Mouse (Mus musculus): ENCODE data around the gene Hist1h2ao. TPM values are rescaled to one million over a fixed set of nuclear protein-coding genes. Genes with fewer than 3 reads are reported as not detected.

Gene Hist1h2ao
- total RNA-seq (2023) = 940 and 1,538 TPM in 2 replicates

DNA sequence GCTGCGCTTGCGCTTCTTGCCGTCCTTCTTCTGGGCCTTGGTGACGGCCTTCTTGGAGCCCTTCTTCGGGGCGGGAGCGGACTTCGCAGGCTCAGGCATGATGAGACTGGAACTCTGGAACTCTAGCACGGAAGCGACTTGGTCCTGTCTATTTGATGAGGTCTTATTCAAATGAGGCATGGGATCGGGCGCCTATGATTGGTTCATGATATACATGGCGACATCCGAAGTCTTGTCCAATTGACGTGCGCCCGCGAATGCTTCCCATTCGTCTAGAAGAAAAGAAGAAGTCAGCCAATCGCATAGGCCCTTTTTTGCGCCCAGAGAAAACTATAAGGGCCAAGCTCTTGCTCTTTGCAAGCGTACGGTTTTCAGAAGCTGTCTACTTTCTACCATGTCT, at the start of gene Hist1h2ao, which contains the start of gene Hist1h2bq:
TSS of gene Hist1h2ao (plus strand) at position 393 of the 400 bp plus-strand sequence.
TSS of gene Hist1h2bq (minus strand) at position 125 of the 400 bp plus-strand sequence.

DNA sequence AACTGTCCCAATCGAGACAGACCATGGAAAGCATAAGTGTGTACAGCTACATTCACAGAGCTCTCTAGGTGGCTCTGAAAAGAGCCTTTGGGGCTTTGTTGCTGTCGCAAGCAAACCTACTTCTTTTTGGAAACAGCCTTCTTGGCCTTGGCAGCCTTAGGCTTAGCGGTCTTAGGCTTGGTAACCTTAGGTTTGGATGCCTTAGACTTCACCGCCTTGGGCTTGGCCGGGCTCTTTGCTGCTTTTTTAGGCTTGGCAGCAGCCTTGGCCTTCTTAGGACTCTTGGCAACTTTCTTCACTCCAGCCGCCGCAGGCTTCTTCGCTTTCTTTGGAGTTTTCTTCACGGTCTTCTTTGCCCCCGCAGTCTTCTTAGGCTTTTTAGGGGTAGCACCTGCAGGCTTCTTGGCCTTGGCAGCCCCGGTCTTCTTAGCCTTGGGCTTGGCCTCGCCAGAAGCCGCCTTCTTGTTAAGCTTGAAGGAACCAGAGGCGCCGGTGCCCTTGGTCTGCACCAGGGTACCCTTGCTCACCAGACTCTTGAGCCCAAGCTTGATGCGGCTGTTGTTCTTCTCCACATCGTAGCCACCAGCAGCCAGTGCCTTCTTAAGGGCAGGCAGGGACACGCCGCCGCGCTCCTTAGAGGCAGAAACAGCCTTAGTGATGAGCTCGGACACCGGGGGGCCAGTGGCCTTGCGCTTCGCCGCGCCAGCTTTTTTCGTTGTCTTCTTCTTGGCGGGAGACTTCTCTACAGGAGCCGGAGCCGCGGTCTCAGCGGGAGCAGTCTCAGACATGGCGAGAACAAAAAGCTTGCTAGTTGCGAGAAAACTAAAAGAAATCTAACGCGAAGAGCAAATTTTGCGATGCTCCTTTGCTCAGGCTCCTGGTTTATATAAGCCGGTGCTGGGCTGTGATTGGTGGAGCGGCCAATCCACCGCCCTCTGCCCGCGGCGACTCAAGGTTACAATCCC, 30.2 kb upstream of the Hist1h2ao start, which contains the start of gene Hist1h1b:
TSS of gene Hist1h1b (minus strand) at position 859 of the 965 bp plus-strand sequence.

DNA sequence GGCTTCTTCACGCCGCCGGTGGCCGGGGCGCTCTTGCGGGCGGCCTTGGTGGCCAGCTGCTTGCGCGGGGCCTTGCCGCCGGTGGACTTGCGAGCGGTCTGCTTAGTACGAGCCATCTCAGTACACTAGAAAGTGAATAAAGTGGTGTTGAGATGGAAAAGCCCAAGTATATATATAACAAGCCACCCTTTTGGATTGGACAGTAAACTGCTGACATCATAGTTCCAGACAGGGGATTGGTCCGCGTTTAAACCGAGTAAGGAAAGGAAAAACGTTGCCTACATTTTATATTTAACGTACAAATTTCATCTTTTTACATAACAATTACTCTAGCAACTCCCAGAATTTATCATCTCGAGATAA, 27.0 kb upstream of the Hist1h2ao start, which contains the start of gene Hist1h3i:
TSS of gene Hist1h3i (minus strand) at position 116 of the 363 bp plus-strand sequence.

DNA sequence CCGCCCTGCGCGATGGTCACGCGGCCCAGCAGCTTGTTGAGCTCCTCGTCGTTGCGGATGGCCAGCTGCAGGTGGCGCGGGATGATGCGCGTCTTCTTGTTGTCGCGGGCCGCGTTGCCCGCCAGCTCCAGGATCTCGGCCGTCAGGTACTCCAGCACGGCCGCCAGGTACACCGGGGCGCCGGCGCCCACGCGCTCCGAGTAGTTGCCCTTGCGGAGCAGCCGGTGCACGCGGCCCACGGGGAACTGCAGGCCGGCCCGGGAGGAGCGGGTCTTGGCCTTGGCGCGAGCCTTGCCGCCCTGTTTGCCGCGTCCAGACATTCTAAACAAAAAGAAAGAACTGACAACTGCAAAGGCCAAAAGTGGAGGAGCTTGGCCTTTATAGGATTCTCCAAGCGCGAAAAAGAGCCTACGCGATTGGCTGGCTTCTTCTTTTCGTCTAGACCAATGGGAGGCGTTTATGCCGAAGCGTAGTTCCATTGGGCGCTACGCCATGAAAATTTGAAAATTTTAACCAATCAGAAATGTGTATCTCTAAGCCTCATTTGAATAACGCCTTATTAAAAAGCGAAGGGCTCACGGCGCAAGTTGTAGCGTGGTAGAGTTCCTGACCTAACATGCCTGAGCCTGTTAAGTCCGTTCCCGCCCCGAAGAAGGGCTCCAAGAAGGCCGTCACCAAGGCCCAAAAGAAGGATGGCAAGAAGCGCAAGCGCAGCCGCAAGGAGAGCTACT, 23.2 kb upstream of the Hist1h2ao start, which contains the start of the genes Hist1h2an and Hist1h2bp:
TSS of gene Hist1h2an (minus strand) at position 320 of the 731 bp plus-strand sequence.
TSS of gene Hist1h2bp (plus strand) at position 563 of the 731 bp plus-strand sequence.

DNA sequence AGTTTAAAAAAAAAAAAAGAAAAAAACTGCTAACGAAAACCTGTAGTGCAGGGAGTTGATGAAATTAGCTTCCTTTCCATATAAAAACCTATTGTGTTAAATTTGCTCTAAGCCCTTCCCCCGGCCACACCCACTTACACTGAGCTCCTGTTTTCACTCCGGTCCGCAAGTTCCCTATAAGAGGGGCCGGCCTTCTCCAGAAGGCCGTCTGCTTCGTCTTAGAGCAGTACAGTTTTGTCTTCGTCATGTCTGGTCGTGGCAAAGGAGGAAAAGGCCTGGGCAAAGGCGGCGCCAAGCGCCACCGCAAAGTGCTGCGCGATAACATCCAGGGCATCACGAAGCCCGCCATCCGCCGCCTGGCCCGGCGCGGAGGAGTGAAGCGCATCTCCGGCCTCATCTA, 1.3 kb downstream of the Hist1h2ao start, which contains the start of gene Hist1h4m:
TSS of gene Hist1h4m (plus strand) at position 208 of the 400 bp plus-strand sequence.

DNA sequence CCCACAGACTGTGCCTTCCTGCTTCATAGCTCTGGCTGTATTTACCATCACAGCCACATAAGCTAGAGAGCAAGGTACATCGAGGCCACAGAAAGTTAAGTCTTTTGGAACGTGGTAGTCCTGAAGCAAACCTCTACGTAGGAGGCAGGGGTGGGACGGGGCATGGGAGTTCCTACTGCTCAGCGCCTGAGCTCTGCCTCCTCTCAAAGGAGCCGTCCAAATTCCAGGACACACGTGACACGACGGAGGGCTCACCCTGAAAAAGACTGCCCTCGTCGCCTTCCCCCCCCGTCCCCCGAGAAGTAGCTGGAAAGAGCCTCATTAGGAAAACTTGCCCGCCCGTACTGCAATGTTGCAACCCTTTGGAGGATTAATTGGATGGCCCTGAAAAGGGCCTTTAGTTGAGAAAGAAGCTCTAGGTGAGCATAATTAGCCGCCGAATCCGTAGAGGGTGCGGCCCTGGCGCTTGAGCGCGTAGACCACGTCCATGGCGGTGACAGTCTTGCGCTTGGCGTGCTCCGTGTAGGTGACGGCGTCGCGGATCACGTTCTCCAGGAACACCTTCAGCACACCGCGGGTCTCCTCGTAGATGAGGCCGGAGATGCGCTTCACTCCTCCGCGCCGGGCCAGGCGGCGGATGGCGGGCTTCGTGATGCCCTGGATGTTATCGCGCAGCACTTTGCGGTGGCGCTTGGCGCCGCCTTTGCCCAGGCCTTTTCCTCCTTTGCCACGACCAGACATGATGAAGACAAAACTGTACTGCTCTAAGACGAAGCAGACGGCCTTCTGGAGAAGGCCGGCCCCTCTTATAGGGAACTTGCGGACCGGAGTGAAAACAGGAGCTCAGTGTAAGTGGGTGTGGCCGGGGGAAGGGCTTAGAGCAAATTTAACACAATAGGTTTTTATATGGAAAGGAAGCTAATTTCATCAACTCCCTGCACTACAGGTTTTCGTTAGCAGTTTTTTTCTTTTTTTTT, 21.4 kb downstream of the Hist1h2ao start, which contains the start of gene Hist1h4n:
TSS of gene Hist1h4n (minus strand) at position 779 of the 977 bp plus-strand sequence.

DNA sequence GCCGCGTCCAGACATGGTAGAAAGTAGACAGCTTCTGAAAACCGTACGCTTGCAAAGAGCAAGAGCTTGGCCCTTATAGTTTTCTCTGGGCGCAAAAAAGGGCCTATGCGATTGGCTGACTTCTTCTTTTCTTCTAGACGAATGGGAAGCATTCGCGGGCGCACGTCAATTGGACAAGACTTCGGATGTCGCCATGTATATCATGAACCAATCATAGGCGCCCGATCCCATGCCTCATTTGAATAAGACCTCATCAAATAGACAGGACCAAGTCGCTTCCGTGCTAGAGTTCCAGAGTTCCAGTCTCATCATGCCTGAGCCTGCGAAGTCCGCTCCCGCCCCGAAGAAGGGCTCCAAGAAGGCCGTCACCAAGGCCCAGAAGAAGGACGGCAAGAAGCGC, 23.2 kb downstream of the Hist1h2ao start, which contains the start of the genes Hist1h2ap and Hist1h2br:
TSS of gene Hist1h2ap (minus strand) at position 47 of the 400 bp plus-strand sequence.
TSS of gene Hist1h2br (plus strand) at position 283 of the 400 bp plus-strand sequence.

Other genes with a start within 250 kb of the Hist1h2ao start
- not detected in 2 replicates for gene Olfr1364, start 228.7 kb upstream of the Hist1h2ao start, total RNA-seq (2023)
- gene Olfr1362, start 196.4 kb upstream of the Hist1h2ao start, total RNA-seq (2023) = not detected in 2 replicates
- gene Olfr11, start 167.9 kb upstream of the Hist1h2ao start, total RNA-seq (2023) = not detected in 2 replicates
- gene Olfr1361, start 147.1 kb upstream of the Hist1h2ao start, total RNA-seq (2023) = not detected in 2 replicates
- not detected in 2 replicates for gene Olfr1360, start 133.1 kb upstream of the Hist1h2ao start, total RNA-seq (2023)
- gene Olfr1359, start 112.4 kb upstream of the Hist1h2ao start, total RNA-seq (2023) = not detected in 2 replicates
- gene Hist1h2bl, start 94.3 kb upstream of the Hist1h2ao start, total RNA-seq (2023) = 555 and 664 TPM in 2 replicates
- gene Hist1h2ai, start 94.0 kb upstream of the Hist1h2ao start, total RNA-seq (2023) = 246 and 285 TPM in 2 replicates
- 883 and 948 TPM in 2 replicates for gene Hist1h3h, start 92.8 kb upstream of the Hist1h2ao start, total RNA-seq (2023)
- 134 and 170 TPM in 2 replicates for gene Hist1h2bm, start 88.4 kb upstream of the Hist1h2ao start, total RNA-seq (2023)
- 66.9 and 93.4 TPM in 2 replicates for gene Hist1h4j, start 75.4 kb upstream of the Hist1h2ao start, total RNA-seq (2023)
- gene Hist1h4k, start 60.0 kb upstream of the Hist1h2ao start, total RNA-seq (2023) = 1,648 and 2,005 TPM in 2 replicates
- 280 and 284 TPM in 2 replicates for gene Hist1h2ak, start 56.6 kb upstream of the Hist1h2ao start, total RNA-seq (2023)
- gene Hist1h2bn, start 56.3 kb upstream of the Hist1h2ao start, total RNA-seq (2023) = 414 and 492 TPM in 2 replicates
- 343 and 349 TPM in 2 replicates for gene Hist1h1b, start 29.8 kb upstream of the Hist1h2ao start, total RNA-seq (2023)
- gene Hist1h3i, start 27.1 kb upstream of the Hist1h2ao start, total RNA-seq (2023) = 850 and 1,006 TPM in 2 replicates
- 108 and 113 TPM in 2 replicates for gene Hist1h2an, start 23.2 kb upstream of the Hist1h2ao start, total RNA-seq (2023)
- 316 and 334 TPM in 2 replicates for gene Hist1h2bp, start 23.0 kb upstream of the Hist1h2ao start, total RNA-seq (2023)
- 732 and 971 TPM in 2 replicates for gene Hist1h2bq, start 268 bp upstream of the Hist1h2ao start, total RNA-seq (2023)
- 869 and 934 TPM in 2 replicates for gene Hist1h4m, start 1.3 kb downstream of the Hist1h2ao start, total RNA-seq (2023)
- gene Hist1h4n, start 21.7 kb downstream of the Hist1h2ao start, total RNA-seq (2023) = 196 and 307 TPM in 2 replicates
- gene Hist1h2ap, start 23.0 kb downstream of the Hist1h2ao start, total RNA-seq (2023) = 286 and 375 TPM in 2 replicates
- 735 and 957 TPM in 2 replicates for gene Hist1h2br, start 23.3 kb downstream of the Hist1h2ao start, total RNA-seq (2023)
- gene Zfp184, start 134.6 kb downstream of the Hist1h2ao start, total RNA-seq (2023) = 0.36 and 0.54 TPM in 2 replicates
- not detected in 2 replicates for gene Pom121l2, start 170.7 kb downstream of the Hist1h2ao start, total RNA-seq (2023)
- gene Prss16, start 199.3 kb downstream of the Hist1h2ao start, total RNA-seq (2023) = 1.2 and 3.2 TPM in 2 replicates
- gene Hist1h2ah, start 225.1 kb downstream of the Hist1h2ao start, total RNA-seq (2023) = 251 and 417 TPM in 2 replicates
- 727 and 900 TPM in 2 replicates for gene Hist1h2bk, start 225.4 kb downstream of the Hist1h2ao start, total RNA-seq (2023)
- gene Hist1h4i, start 230.9 kb downstream of the Hist1h2ao start, total RNA-seq (2023) = 223 and 313 TPM in 2 replicates
- 410 and 722 TPM in 2 replicates for gene Hist1h2ag, start 232.5 kb downstream of the Hist1h2ao start, total RNA-seq (2023)
- gene Hist1h2bj, start 232.7 kb downstream of the Hist1h2ao start, total RNA-seq (2023) = 470 and 634 TPM in 2 replicates